Mouse (Mus musculus) layer of hippocampus, postnatal 10 days (tissue): ENCODE results near the gene Vmn2r26. TPM values are rescaled to one million over a fixed set of nuclear protein-coding genes. Genes with fewer than 3 reads are reported as not detected.
"Not testable (repeated sequence)": the region's sequence is repeated elsewhere in the genome, so short reads cannot be mapped to it uniquely, and the experiment has no call there.

ENCODE experiments used
- DNase-seq, 2 experiments: peaks; one replicate each; pipeline ENCODE4 v3.0.0; 2021; ENCODE audit warnings: low spot score in 2 of 2
- long read RNA-seq: library from polyadenylated mRNA; stranded (forward); transcript quantifications from one replicate; pipeline ENCODE4 v2.0.0, GENCODE M21; 2023
- total RNA-seq, 2 experiments: library from RNA; stranded (reverse); gene quantifications; 2 replicates each; pipeline ENCODE4 v1.2.3; 2021

Gene Vmn2r26
- under 1 TPM in 1 of 2 experiments, not detected in 1; 0.07 TPM for total RNA-seq
- long read RNA-seq: 0 reads

DNA sequence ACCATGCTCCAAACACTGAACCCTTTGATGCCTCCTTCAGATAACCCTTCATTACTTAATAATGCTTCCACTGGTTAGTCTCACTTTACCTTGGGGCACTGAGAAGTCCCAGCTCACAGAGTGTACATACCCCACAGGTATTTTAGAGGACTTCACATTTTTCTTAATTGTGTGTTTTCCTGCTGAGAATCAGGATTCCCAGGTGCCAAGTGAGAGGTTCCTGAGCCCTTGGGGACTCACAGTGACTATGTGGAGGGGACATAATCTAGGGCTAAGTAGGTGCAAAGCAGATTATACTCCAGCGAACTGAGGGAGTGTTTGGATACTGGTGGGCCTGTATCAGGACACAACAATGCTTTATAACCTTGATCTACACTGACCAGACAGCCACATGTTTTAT lies at the start of gene Vmn2r26:
Gene Vmn2r26, plus strand, starts transcription at position 301 of the 400 bp plus-strand sequence.
- DNase-seq: not testable (repeated sequence)

DNA sequence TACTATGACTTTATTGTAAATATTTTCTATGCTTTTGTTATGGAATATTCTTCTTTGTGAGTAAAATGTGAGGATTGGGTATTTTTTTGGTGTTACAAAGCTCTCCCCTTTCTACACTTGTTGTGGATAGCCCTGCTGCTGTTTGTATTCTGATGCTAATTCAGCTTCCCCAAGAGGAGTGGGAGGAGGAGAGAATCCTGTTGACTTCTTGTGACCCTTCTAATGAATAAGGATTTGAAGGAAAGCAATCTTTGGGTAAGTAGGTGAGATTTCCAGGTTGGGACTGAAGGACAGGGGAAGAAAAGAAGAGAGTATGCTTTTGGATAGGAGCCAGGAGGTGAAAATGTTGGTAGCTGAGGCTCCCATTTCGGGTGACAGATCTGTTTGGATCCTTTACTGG lies 3.5 kb upstream of the Vmn2r26 start:
- DNase-seq: no peak

DNA sequence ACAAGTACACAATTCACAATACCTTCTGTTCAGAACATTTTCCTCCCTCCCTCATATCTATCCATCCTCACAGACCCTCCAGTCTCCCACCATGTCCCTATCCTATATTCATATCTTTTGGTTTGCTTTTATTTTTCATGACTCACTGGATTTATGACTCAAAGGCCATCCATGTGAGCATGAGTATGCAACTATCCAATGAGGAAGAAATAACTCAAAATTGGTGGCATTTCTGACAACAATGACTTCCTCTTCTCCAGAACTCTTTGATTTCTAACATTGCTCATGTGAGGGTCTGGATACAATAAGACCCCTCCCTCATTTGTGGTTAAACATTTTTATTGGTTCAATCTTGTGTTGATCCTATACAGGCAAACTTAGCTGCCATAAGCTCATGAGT lies 24.0 kb downstream of the Vmn2r26 start:
- no peak for DNase-seq

DNA sequence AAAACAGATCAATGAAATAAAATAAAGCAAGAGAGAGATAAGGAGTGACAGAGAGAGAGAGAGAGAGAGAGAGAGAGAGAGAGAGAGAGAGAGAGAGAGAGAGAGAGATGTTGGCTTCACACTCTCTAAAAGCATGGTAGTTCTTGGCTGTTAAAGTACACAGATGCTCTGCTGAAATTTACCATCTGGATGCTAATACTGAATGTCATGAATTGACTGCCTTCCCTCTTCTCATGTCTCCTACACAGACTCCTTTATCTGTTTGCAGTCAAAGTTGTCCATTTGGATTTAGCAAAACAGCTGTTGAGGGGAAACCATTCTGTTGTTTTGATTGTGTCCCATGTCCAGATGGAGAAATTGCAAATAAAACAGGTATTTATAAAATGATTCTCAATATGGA lies 29.2 kb downstream of the Vmn2r26 start:
- not testable (repeated sequence) for DNase-seq

DNA sequence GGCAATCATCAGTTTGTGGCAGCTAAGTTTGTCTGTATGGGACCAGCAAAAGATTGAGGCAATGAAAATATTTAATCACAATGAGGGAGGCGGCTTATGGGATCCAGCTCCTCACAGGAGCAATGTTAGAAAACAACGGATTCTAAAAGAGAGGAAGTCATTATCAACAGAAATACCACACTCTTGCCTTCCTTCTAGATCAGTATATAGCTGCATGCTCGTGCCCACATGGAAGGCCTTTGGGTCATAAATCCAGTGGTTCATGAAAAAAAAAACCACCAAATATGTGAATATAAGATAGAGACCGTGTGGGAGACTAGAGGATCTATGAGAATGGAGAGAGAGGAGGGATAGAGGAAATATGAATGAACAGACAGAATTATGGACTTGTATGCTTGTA lies 78.0 kb downstream of the Vmn2r26 start:
- DNase-seq: no peak

Other genes with a start within 250 kb of the Vmn2r26 start
- not detected for gene Vmn2r24, start 245.7 kb upstream of the Vmn2r26 start, total RNA-seq
- gene Vmn2r25, start 171.1 kb upstream of the Vmn2r26 start, total RNA-seq: not detected
- not detected for gene Vmn2r27, start 207.3 kb downstream of the Vmn2r26 start, total RNA-seq